Mouse (Mus musculus) liver, postnatal 0 days (tissue): ENCODE data around the gene Gm20388. TPM values are rescaled to one million over a fixed set of nuclear protein-coding genes. Genes with fewer than 3 reads are reported as not detected.

ENCODE experiments used
- ATAC-seq: fragments of 200-750 bp; cut with Nextera tagmentation; 2 replicates; pipeline ENCODE4 v1.8.0; 2017; ENCODE audit warnings: mild to moderate bottlenecking, moderate library complexity
- DNase-seq: peaks from one replicate; pipeline ENCODE4 v3.0.0-alpha.2; 2016
- H3K27ac ChIP-seq: fragments of 300-500 bp; sonication (generic); 2 replicates; pipeline ENCODE4 v1.5.1; 2014; ENCODE audit warnings: antibody characterized with exemption, moderate library complexity, mild to moderate bottlenecking, low read depth
- H3K27me3 ChIP-seq: fragments of 300-500 bp; sonication (generic); 2 replicates; pipeline ENCODE4 v1.6.1; 2014; ENCODE audit warnings: low read length, control low read depth, mixed read lengths; ENCODE audit not compliant: insufficient read depth
- H3K36me3 ChIP-seq: fragments of 300-500 bp; sonication (generic); replicated peaks from 2 replicates; pipeline ENCODE4 v1.6.1; 2014; ENCODE audit warnings: mild to moderate bottlenecking, control low read depth, low read length, moderate library complexity, mixed read lengths; ENCODE audit not compliant: insufficient read depth
- H3K4me1 ChIP-seq: fragments of 300-500 bp; sonication (generic); 2 replicates; pipeline ENCODE4 v1.6.1; 2014; ENCODE audit warnings: antibody characterized with exemption, mild to moderate bottlenecking, control low read depth; ENCODE audit not compliant: insufficient read depth
- H3K4me2 ChIP-seq: fragments of 300-500 bp; sonication (generic); 2 replicates; pipeline ENCODE4 v1.6.1; 2014; ENCODE audit warnings: low read depth, mild to moderate bottlenecking, low read length, moderate library complexity, mixed read lengths
- H3K4me3 ChIP-seq: fragments of 300-500 bp; sonication (generic); 2 replicates; pipeline ENCODE4 v1.5.1; 2014; ENCODE audit warnings: low read depth, low read length
- H3K9ac ChIP-seq: fragments of 300-500 bp; sonication (generic); replicated peaks from 2 replicates; pipeline ENCODE4 v1.6.1; 2014; ENCODE audit warnings: mild to moderate bottlenecking, moderate library complexity
- H3K9me3 ChIP-seq: fragments of 300-500 bp; sonication (generic); 2 replicates; pipeline ENCODE4 v1.6.1; 2016; ENCODE audit warnings: mild to moderate bottlenecking, control low read depth, low read length, mixed read lengths
- CTCF ChIP-seq: sonication (generic); IDR thresholded peaks from 2 replicates; pipeline ENCODE4 v1.5.1; 2016; ENCODE audit warnings: antibody characterized with exemption, low read depth
- EP300 ChIP-seq: IDR thresholded peaks from 2 replicates; pipeline ENCODE4 v1.6.1; 2016; ENCODE audit warnings: antibody characterized with exemption, low read depth, mild to moderate bottlenecking
- WGBS: fragments of 180-500 bp; shearing (Covaris S2); extraction: QIAGEN DNeasy Blood & Tissue Kit; methylation state at CpG from one replicate; pipeline ENCODE4 v1.1.7; 2014; ENCODE audit not compliant: insufficient replicate concordance; 5-methylcytosine and 5-hydroxymethylcytosine counted together
- polyA plus RNA-seq: library from polyadenylated mRNA; unstranded; fragments of >200 nt; fragmentation: Nextera tagmentation; extraction: Ambion mirVana; gene quantifications from 2 replicates; pipeline ENCODE4 v1.2.1, GENCODE M21; 2015

Gene Gm20388
- polyA plus RNA-seq, 1 experiment from 2014 or later = not detected

- no peak for ATAC-seq
- Histone ChIP-seq H3K27me3 (no peaks in the 10 kb centered on the region), H3K4me3 (no peak overlapping the region), H3K27ac (no peak overlapping the region), H3K9ac (no peak overlapping the region), H3K36me3 (no peaks in the 10 kb centered on the region), H3K9me3 (no peaks in the 10 kb centered on the region), H3K4me1 (no peaks in the 10 kb centered on the region), H3K4me2 (no peak overlapping the region)
- TF ChIP-seq EP300 = no peak
- TF ChIP-seq CTCF = no peak
- 61% methylated on average over 10 of the region's 10 CpGs for WGBS
- DNase-seq = no peak
These were observed 1620.0 kb downstream of the Gm20388 start for GRCm38 (mm10) chr8:121530639-121531038.

- ATAC-seq = no peak
- 47% methylated on average over 5 of the region's 5 CpGs for WGBS
These were observed 1621.7 kb downstream of the Gm20388 start for GRCm38 (mm10) chr8:121532381-121532780.

GRCm38 (mm10) chr8:121541862-121542261 lies 1631.2 kb downstream of the Gm20388 start:
- Histone ChIP-seq H3K9ac (no peak overlapping the region), H3K9me3 (no peaks in the 10 kb centered on the region), H3K27me3 (0 out of 2 replicates have a peak, but pooled peaks cover 7% of the 10 kb centered on the region), H3K27ac (no peak overlapping the region), H3K4me2 (no peak overlapping the region), H3K4me3 (no peak overlapping the region), H3K36me3 (no peaks in the 10 kb centered on the region), H3K4me1 (no peaks in the 10 kb centered on the region)
- DNase-seq = no peak
- no peak for TF ChIP-seq EP300
- no peak for TF ChIP-seq CTCF
- WGBS = 76% methylated on average over 19 of the region's 19 CpGs
- ATAC-seq = no peak

More at GRCm38 (mm10) chr8:121532381-121532780, 1621.7 kb downstream of the Gm20388 start:
- H3K4me3 ChIP-seq = no peak overlapping the region
- H3K4me2 ChIP-seq = no peak overlapping the region
- no peaks in the 10 kb centered on the region for H3K9me3 ChIP-seq
- no peaks in the 10 kb centered on the region for H3K27me3 ChIP-seq
- no peaks in the 10 kb centered on the region for H3K4me1 ChIP-seq
- H3K9ac ChIP-seq = no peak overlapping the region
- TF ChIP-seq CTCF (peak; percentile 69), EP300 (no peak)
- H3K36me3 ChIP-seq = no peaks in the 10 kb centered on the region
- no peak overlapping the region for H3K27ac ChIP-seq
- no peak for DNase-seq

GRCm38 (mm10) chr8:121542901-121543300 lies 1632.3 kb downstream of the Gm20388 start:
- H3K36me3 ChIP-seq = no peaks in the 10 kb centered on the region
- H3K9ac ChIP-seq = no peak overlapping the region
- H3K27ac ChIP-seq = no peak overlapping the region
- H3K4me3 ChIP-seq = no peak overlapping the region
- H3K9me3 ChIP-seq = no peaks in the 10 kb centered on the region
- no peaks in the 10 kb centered on the region for H3K4me1 ChIP-seq
- DNase-seq (no peak), ATAC-seq (no peak)
- WGBS = 58% methylated on average over 13 of the region's 13 CpGs
- no peak for TF ChIP-seq CTCF
- TF ChIP-seq EP300 = no peak
- 0 out of 2 replicates have a peak, but pooled peaks cover 7% of the 10 kb centered on the region for H3K27me3 ChIP-seq
- no peak overlapping the region for H3K4me2 ChIP-seq

- 71% methylated on average over 12 of the region's 12 CpGs for WGBS
- H3K27ac ChIP-seq = no peak within 1 kb of the TSS
- no peak within 1 kb of the TSS for H3K9ac ChIP-seq
- H3K27me3 ChIP-seq = 0 out of 2 replicates have a peak, but pooled peaks cover 7% of the 10 kb centered on the region
- H3K4me1 ChIP-seq = no peaks in the 10 kb centered on the region
- ATAC-seq = no peak
- no peaks in the 10 kb centered on the region for H3K36me3 ChIP-seq
- DNase-seq = no peak
- no peak within 1 kb of the TSS for H3K4me3 ChIP-seq
- no peak for TF ChIP-seq CTCF
- TF ChIP-seq EP300 = no peak
- no peaks in the 10 kb centered on the region for H3K9me3 ChIP-seq
- no peak within 1 kb of the TSS for H3K4me2 ChIP-seq
These were observed 1633.7 kb downstream of the Gm20388 start, which contains the start of gene 1700018B08Rik for GRCm38 (mm10) chr8:121544276-121544785. 1700018B08Rik (minus strand) TSS chr8:121544320.

- no peak for TF ChIP-seq EP300
- no peak for TF ChIP-seq CTCF
These were observed 1634.3 kb downstream of the Gm20388 start for GRCm38 (mm10) chr8:121544936-121545335.

More at GRCm38 (mm10) chr8:121544936-121545335, 1634.3 kb downstream of the Gm20388 start:
- DNase-seq (no peak), ATAC-seq (no peak)
- H3K9ac ChIP-seq = no peak overlapping the region
- no peaks in the 10 kb centered on the region for H3K4me1 ChIP-seq
- H3K36me3 ChIP-seq = 0 out of 2 replicates have a peak, but pooled peaks cover 2% of the 10 kb centered on the region
- no peak overlapping the region for H3K4me3 ChIP-seq
- H3K4me2 ChIP-seq = no peak overlapping the region
- WGBS = 62% methylated on average over 11 of the region's 11 CpGs
- H3K27me3 ChIP-seq = 0 out of 2 replicates have a peak, but pooled peaks cover 7% of the 10 kb centered on the region
- H3K9me3 ChIP-seq = no peaks in the 10 kb centered on the region
- H3K27ac ChIP-seq = no peak overlapping the region
